Mouse (Mus musculus) ES-E14 (cell line): ENCODE data around the gene Il1rapl1. TPM values are rescaled to one million over a fixed set of nuclear protein-coding genes. Genes with fewer than 3 reads are reported as not detected.

ENCODE experiments used
- DNase-seq: peaks from one replicate; pipeline ENCODE4 v3.0.0-alpha.2; 2013; ENCODE audit warnings: low read depth, low spot score
- H3K27ac ChIP-seq: 2 replicates; pipeline ENCODE4 v1.5.1; 2012; ENCODE audit warnings: low read depth, mild to moderate bottlenecking, low read length, moderate library complexity, mixed read lengths; ENCODE audit not compliant: poor library complexity, insufficient read depth, severe bottlenecking
- H3K36me3 ChIP-seq: 2 replicates; pipeline ENCODE4 v1.6.1; 2012; ENCODE audit warnings: mild to moderate bottlenecking, low read length, moderate library complexity, mixed read lengths; ENCODE audit not compliant: control insufficient read depth, poor library complexity, insufficient read depth, severe bottlenecking
- H3K4me1 ChIP-seq, 2 experiments: fragments of 150-350 bp in 1 of 2; sonication (generic) in 1 of 2; 2 replicates each; pipeline ENCODE4 v1.6.1; 2012; ENCODE audit warnings: low read length in 2 of 2, mild to moderate bottlenecking in 1 of 2, mixed read lengths in 1 of 2; ENCODE audit not compliant: control insufficient read depth in 2 of 2, insufficient read depth in 2 of 2, poor library complexity in 1 of 2
- H3K4me3 ChIP-seq, 2 experiments: fragments of 150-350 bp in 1 of 2; sonication (generic) in 1 of 2; 2 replicates each; pipeline ENCODE4 v1.5.1; 2012; ENCODE audit warnings: low read length in 2 of 2, low read depth in 1 of 2, mild to moderate bottlenecking in 1 of 2, mixed read lengths in 1 of 2; ENCODE audit not compliant: insufficient read depth in 1 of 2, poor library complexity in 1 of 2, severe bottlenecking in 1 of 2
- H3K9ac ChIP-seq: 2 replicates; pipeline ENCODE4 v1.6.1; 2012; ENCODE audit warnings: low read depth, mild to moderate bottlenecking, low read length, mixed read lengths; ENCODE audit not compliant: poor library complexity, insufficient read depth, severe bottlenecking
- H3K9me3 ChIP-seq: fragments of 150-350 bp; sonication (generic); 2 replicates; pipeline ENCODE4 v1.6.1; 2012; ENCODE audit warnings: low read depth, mild to moderate bottlenecking, low read length; ENCODE audit not compliant: control insufficient read depth, insufficient read depth
- CHD2 ChIP-seq: IDR thresholded peaks from 2 replicates; pipeline ENCODE4 v1.6.1; 2014; ENCODE audit warnings: mild to moderate bottlenecking, low read depth, low read length, inconsistent platforms
- HCFC1 ChIP-seq: IDR thresholded peaks from 2 replicates; pipeline ENCODE4 v1.6.1; 2012; ENCODE audit warnings: low read length, inconsistent platforms, borderline replicate concordance; ENCODE audit not compliant: insufficient read depth
- MAFK ChIP-seq: IDR thresholded peaks from 2 replicates; pipeline ENCODE4 v1.6.1; 2014; ENCODE audit warnings: mild to moderate bottlenecking, low read depth, low read length, inconsistent platforms; ENCODE audit not compliant: insufficient read depth
- ZC3H11A ChIP-seq: IDR thresholded peaks from 2 replicates; pipeline ENCODE4 v1.6.1; 2012; ENCODE audit warnings: low read depth, mild to moderate bottlenecking, inconsistent platforms, low read length, borderline replicate concordance
- ZNF384 ChIP-seq: IDR thresholded peaks from 2 replicates; pipeline ENCODE4 v1.6.1; 2012; ENCODE audit warnings: low read depth, low read length, inconsistent platforms
- in situ Hi-C, 2 experiments: fragments of 600-800 bp; cut with MboI; formaldehyde crosslinking; loops; one replicate each; pipeline ENCODE4 v1.15.1; 2025; ENCODE audit warnings: low sequenced_read_pairs in 2 of 2, inconsistent platforms in 1 of 2; ENCODE audit not compliant: unreplicated experiment in 2 of 2
- total RNA-seq: library from RNA; depleted of rRNA; stranded (reverse); fragments of 300-350 nt; gene quantifications from 2 replicates; pipeline ENCODE4 v1.2.3, GENCODE M21; 2012

Il1rapl1 gene
- total RNA-seq, 1 experiment = not detected

- Histone ChIP-seq H3K36me3 (no peaks in the 10 kb centered on the region), H3K27ac (no peak overlapping the region), H3K9ac (no peak overlapping the region), H3K4me1 (no peaks in the 10 kb centered on the region), H3K4me3 (no peak overlapping the region), H3K9me3 (no peaks in the 10 kb centered on the region)
- in situ Hi-C loops = no loop called here
- DNase-seq = no peak
- TF ChIP-seq HCFC1 (no peak), MAFK (no peak), CHD2 (no peak), ZC3H11A (no peak), ZNF384 (no peak)
Measured at GRCm38 (mm10) chrX:88089873-88090272, 25.6 kb downstream of the Il1rapl1 start.

GRCm38 (mm10) chrX:88072741-88073419, 42.6 kb downstream of the Il1rapl1 start:
- no peak for DNase-seq
- no peaks in the 10 kb centered on the region for H3K4me1 ChIP-seq
- H3K27ac ChIP-seq = no peak overlapping the region
- in situ Hi-C loops = no loop called here
- H3K9ac ChIP-seq = no peak overlapping the region
- no peaks in the 10 kb centered on the region for H3K9me3 ChIP-seq
- H3K4me3 ChIP-seq = no peak overlapping the region
- TF ChIP-seq ZNF384 (no peak), CHD2 (no peak), ZC3H11A (no peak), HCFC1 (no peak), MAFK (no peak)
- no peaks in the 10 kb centered on the region for H3K36me3 ChIP-seq

GRCm38 (mm10) chrX:88070368-88070767, 45.1 kb downstream of the Il1rapl1 start:
- no peak overlapping the region for H3K4me3 ChIP-seq
- TF ChIP-seq HCFC1 (no peak), CHD2 (no peak), ZC3H11A (no peak), MAFK (no peak), ZNF384 (no peak)
- H3K9ac ChIP-seq = no peak overlapping the region
- in situ Hi-C loops = no loop called here
- no peak for DNase-seq
- H3K4me1 ChIP-seq = no peaks in the 10 kb centered on the region
- no peaks in the 10 kb centered on the region for H3K9me3 ChIP-seq
- no peaks in the 10 kb centered on the region for H3K36me3 ChIP-seq
- H3K27ac ChIP-seq = no peak overlapping the region

- Histone ChIP-seq H3K9ac (no peak overlapping the region), H3K27ac (no peak overlapping the region), H3K4me3 (no peak overlapping the region), H3K36me3 (no peaks in the 10 kb centered on the region), H3K4me1 (no peaks in the 10 kb centered on the region), H3K9me3 (no peaks in the 10 kb centered on the region)
- no peak for TF ChIP-seq MAFK
- TF ChIP-seq HCFC1 = no peak
- no peak for TF ChIP-seq CHD2
- no peak for TF ChIP-seq ZC3H11A
- TF ChIP-seq ZNF384 = no peak
- DNase-seq = no peak
- in situ Hi-C loops = no loop called here
Measured at GRCm38 (mm10) chrX:88043556-88043955, 71.9 kb downstream of the Il1rapl1 start.
